Mouse (Mus musculus) heart, postnatal 36 days (tissue): ENCODE measurements at regions not wholly inside any gene's neighbourhood (a gene's known extent, or its start where the extent isn't known, plus 50 kb on each side); places are given as distances from the start of the nearest gene placed in this dataset.
A peak's percentile ranks its signal among the peaks of the same experiment; 100 is the strongest.

ENCODE experiments used
- DNase-seq, 2 experiments: peaks; one replicate each; pipeline ENCODE4 v3.0.0; 2021 to 2022
- intact Hi-C: fragments of 180-260 bp; cut with DNase I; formaldehyde crosslinking; loops from one replicate; pipeline ENCODE4 v1.15.1; 2025

GRCm38 (mm10) chr15:94219907-94220306 lies 245.3 kb downstream of the Adamts20 start:
- no peak for DNase-seq
- intact Hi-C loops, result loop anchor here (10.0 kb wide), 1 partner anchor 765 kb away; no protein-coding TSS in a partner anchor

DNA sequence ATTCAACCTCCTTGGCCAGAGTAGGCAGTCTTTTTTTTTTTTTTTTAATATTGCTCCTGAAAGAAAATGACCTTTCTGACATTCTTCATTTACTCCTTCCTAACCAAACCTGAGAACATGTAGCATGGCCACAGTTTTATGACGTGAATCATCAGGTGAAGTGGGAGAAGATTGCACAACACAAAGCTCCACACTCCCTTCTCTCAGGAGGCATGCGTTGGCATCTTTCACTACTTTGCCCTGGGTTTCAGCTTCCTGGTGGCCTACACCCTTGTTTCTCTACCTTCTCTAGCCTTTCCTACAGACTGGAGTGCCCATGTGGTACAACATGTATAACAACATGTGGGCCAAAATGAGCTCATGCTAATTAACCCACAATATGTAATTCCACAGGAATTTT lies 248.5 kb downstream of the Adamts20 start:
- DNase-seq, result no peak
- intact Hi-C loops, result loop anchor here (10.0 kb wide), 1 partner anchor 762 kb away; no protein-coding TSS in a partner anchor

- intact Hi-C loops, result loop anchor here (5.0 to 10.0 kb wide), 4 partner anchors 622 to 952 kb away; no protein-coding TSS in a partner anchor
- DNase-seq, result no peak
Observed at GRCm38 (mm10) chr15:94214440-94214839, 250.8 kb downstream of the Adamts20 start.

- intact Hi-C loops, result loop anchor here (2.0 to 10.0 kb wide), 5 partner anchors 621 to 951 kb away; no protein-coding TSS in a partner anchor
- DNase-seq, result no peak
Observed at GRCm38 (mm10) chr15:94213393-94213792, 251.8 kb downstream of the Adamts20 start.

GRCm38 (mm10) chr15:94208476-94208875 lies 256.7 kb downstream of the Adamts20 start:
- no peak for DNase-seq

GRCm38 (mm10) chr15:94206454-94206853 lies 258.8 kb downstream of the Adamts20 start:
- no peak for DNase-seq
- intact Hi-C loops, result no loop called here

More at GRCm38 (mm10) chr15:94208476-94208875, 256.7 kb downstream of the Adamts20 start:
- intact Hi-C loops, result no loop called here

GRCm38 (mm10) chr15:94205309-94205893 lies 259.8 kb downstream of the Adamts20 start:
- no peak for DNase-seq

DNA sequence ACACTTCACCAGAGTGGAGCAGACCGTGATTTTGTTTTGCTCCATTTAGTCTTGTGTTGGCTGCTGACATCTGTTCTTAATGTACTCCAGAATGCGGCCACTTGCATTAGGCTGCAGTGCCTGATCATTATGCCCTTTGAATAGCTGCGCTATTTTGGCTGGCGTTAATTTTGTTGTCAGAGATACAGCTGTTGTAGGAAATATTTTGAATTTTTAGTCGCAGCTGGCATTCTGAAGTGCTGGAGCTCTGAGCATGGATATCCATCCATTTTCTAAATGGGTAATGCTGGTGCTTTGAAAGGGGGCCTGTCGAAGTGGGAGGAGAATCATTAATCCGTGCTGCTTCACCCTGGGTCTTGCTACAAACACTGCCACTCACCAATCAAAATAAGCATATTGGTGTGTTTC lies 275.1 kb downstream of the Adamts20 start:
- DNase-seq, result no peak
- intact Hi-C loops, result no loop called here

More at GRCm38 (mm10) chr15:94205309-94205893, 259.8 kb downstream of the Adamts20 start:
- intact Hi-C loops, result no loop called here

GRCm38 (mm10) chr15:94187588-94187987 lies 277.6 kb downstream of the Adamts20 start:
- intact Hi-C loops, result no loop called here
- no peak for DNase-seq

DNA sequence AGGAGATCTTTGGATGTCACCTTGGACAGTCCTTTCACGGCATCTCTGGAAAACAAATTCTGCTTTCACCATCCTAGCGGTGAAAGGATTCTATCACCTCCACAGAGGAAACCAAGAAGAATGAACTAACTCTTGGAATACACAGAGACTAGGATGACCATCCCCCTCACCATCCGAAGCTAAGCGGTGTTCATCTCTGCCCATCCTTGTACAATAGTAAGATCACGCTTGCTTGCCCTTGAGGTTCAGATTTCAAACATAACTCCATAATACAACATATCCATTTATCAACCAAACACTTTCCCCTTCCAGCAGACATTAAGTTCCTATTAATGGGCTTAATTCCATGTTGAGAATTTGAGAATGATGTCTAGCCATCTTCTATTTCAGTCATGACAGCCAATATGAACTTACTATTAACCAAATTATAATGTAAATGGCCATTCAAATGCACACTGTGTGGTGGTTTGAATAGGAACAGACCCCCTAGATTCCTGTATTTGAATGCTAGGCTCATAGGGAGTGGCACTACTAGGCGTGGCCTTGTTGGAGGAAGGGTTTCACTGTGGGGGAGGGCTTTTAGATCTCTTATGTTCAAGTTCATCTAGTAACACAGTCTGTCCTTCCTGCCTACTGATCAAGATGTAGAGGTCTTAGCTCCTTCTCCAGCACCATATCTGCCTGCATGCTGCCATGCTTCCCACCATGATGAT lies 281.4 kb downstream of the Adamts20 start:
- intact Hi-C loops, result no loop called here
- no peak for DNase-seq

GRCm38 (mm10) chr15:94174083-94174482 lies 291.1 kb downstream of the Adamts20 start:
- intact Hi-C loops, result no loop called here
- no peak for DNase-seq

GRCm38 (mm10) chr15:94160806-94161205 lies 304.4 kb downstream of the Adamts20 start:
- no peak for DNase-seq
- intact Hi-C loops, result no loop called here

DNA sequence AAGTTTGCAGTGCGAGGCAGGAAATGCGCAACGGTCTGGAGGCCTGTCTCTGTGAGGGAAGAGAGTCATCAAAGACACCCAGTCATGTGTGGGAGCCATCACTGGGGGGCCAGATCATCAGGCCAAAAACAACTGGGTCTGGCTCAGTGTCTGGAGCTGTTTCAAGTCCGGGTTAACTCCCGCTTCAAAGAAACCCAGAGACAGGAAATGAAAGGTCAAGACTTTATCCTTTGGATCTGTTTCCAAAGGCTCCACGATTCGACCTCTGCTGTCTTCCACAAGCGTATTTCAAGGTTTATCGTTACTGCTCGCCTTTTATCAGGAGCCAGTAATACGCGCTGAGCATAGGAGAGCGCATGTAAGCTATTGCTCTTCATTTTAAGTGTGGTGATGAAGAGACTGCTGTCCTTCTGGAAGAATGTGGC lies 325.7 kb downstream of the Adamts20 start:
- peak in 1 of 2 experiments; percentile 5 for DNase-seq
- intact Hi-C loops, result no loop called here

DNA sequence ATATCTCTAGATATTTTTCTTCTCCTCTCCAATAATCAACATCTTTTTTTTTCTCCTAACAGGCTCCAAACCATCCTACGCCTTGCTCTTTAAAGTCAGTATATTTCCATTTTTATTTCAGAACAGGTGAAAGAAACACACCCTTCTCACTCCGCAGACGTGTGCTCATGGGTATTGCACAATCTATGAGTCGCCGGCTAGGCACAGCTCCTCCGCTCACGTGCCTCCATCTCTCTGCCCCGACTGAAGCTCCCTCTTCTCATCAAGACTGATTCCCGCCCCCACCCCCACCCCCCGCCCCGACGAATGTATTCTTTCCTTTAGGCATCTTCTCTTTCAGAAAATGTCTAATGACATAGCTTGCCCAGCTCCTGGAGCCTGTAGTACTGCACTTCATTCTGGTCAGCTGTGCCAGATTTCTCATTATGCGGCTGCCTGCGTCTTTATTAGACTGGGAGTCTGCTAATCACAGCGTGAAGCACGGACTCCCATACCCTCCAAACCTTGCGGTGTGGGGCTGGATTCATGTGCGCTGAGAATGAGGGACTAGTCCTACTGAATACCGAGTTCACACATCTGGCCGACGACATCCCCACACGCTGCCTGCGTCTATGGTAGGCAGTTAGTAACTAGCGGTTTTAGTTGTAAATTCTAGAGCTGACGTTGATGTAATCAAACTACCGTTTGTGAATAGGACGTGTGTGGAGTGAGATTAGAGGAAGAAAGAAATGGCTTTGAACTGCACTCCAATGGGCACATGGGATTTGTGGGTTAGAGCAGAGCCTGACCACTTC lies 327.9 kb downstream of the Adamts20 start:
- DNase-seq, result no peak
- intact Hi-C loops, result no loop called here

DNA sequence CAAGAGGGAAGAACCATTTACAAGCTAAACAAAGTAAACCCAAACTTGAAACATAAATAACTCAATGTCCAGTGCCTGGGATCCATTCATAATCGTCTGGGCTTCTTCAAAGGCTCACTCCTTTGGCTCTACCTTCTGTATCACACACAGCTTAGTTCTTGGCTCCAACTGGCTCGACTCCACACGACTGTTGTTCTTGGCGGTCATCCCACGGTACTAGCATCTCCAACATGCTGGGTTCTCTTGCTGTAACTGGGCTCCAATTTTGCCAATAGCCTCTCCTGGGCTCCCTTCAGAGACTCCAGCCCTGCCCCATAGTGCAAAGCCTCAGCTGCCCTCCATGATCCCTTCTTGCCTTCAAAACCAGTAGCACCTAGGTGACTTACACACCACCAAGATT lies 352.4 kb downstream of the Adamts20 start:
- intact Hi-C loops, result no loop called here
- peak in 1 of 2 experiments; percentile 6 for DNase-seq

DNA sequence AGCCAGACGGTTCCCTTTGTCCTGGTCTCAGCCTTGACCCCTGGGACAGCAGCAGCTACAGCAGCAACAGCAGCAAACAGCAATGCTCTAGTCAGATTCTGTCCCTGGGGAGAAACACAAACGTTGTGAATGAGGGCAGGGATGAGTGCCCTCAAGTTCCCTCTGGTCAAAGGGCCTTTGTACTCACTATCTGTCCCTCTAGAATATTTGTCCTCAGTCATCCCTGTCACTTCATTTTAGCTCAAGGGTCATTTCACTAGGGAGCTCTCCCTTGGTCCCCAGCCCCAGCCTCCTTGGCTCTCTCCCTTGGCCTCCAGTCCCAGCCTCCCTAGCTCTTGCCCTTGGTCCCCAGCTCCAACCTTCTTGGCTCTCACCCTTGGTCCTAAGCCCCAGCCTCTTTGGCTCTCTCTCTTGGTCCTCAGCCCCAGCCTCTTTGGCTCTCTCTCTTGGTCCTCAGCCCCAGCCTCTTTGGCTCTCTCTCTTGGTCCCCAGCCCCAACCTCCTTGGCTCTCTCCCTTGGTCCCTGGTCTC lies 358.0 kb downstream of the Adamts20 start:
- intact Hi-C loops, result no loop called here
- DNase-seq, result peak; percentile 12 to 22

DNA sequence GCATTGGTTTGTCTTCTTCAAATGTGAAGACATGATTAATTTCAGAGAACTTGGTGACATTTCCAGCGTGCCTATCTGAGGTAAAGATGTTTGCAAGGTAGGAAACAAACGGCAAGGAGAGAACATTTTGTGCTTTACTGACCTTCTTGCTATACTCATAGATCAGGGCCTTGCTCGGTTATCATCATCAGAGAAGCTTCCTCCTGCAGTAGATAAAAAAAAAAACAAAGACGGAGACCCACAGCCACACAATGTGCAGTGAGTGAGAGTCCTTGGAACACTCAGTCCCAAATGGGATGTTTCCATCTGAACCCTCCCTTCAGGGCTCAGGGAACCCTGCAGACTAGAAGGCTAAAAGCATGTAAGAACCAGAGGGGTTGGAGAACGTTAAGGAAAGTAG lies 374.6 kb downstream of the Adamts20 start:
- intact Hi-C loops, result no loop called here

DNA sequence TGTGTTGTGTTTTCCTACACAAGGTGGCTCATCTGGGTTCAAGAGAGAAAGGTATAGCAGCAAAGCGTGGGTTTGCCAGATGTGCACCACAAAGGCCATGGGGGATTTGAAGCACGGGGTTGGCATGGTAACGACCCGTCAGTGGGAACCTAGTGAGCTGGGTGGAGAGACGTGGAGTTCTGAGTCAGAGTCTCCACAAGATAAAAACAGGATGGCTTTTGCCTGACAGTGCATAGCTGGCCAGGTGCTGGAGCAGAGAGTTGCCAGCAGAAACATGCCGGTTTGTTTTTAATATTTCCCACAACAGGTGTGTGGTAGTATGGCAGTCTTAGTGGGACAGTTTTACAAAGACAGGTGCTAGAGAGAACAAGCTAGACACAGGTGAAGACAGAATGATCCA lies 375.4 kb downstream of the Adamts20 start:
- DNase-seq, result no peak
- intact Hi-C loops, result no loop called here

More for the DNA sequence above, 374.6 kb downstream of the Adamts20 start:
- no peak for DNase-seq

- no peak for DNase-seq
- intact Hi-C loops, result no loop called here
Observed at GRCm38 (mm10) chr15:94082369-94082768, 382.8 kb downstream of the Adamts20 start.

GRCm38 (mm10) chr15:94077056-94077455 lies 388.2 kb downstream of the Adamts20 start:
- DNase-seq, result no peak
- intact Hi-C loops, result no loop called here
